Mouse (Mus musculus) neural tube, embryonic 11.5 days (tissue): ENCODE measurements around the gene Calcrl. TPM values are rescaled to one million over a fixed set of nuclear protein-coding genes. Genes with fewer than 3 reads are reported as not detected.

Source experiments
- ATAC-seq: fragments of 200-750 bp; cut with Nextera tagmentation; 2 replicates; pipeline ENCODE4 v1.8.0; 2017; ENCODE audit warnings: moderate number of reproducible peaks, mild to moderate bottlenecking, moderate TSS enrichment, moderate library complexity; ENCODE audit not compliant: insufficient read depth, low FRiP score, low TSS enrichment
- DNase-seq: peaks from one replicate; pipeline ENCODE4 v3.0.0-alpha.2; 2015; ENCODE audit warnings: low spot score
- H3K27ac ChIP-seq: fragments of 300-500 bp; sonication (generic); 2 replicates; pipeline ENCODE4 v1.5.1; 2014; ENCODE audit warnings: low read depth, mild to moderate bottlenecking, low read length
- H3K27me3 ChIP-seq: fragments of 300-500 bp; sonication (generic); 2 replicates; pipeline ENCODE4 v1.6.1; 2014; ENCODE audit warnings: mild to moderate bottlenecking, low read length, mixed read lengths; ENCODE audit not compliant: control insufficient read depth, insufficient read depth
- H3K36me3 ChIP-seq: fragments of 300-500 bp; sonication (generic); 2 replicates; pipeline ENCODE4 v1.6.1; 2014; ENCODE audit warnings: mild to moderate bottlenecking, low read length, moderate library complexity, mixed read lengths; ENCODE audit not compliant: control insufficient read depth, insufficient read depth
- H3K4me1 ChIP-seq: fragments of 300-500 bp; sonication (generic); 2 replicates; pipeline ENCODE4 v1.6.1; 2014; ENCODE audit warnings: low read length, mixed read lengths; ENCODE audit not compliant: control insufficient read depth, insufficient read depth
- H3K4me2 ChIP-seq: fragments of 300-500 bp; sonication (generic); 2 replicates; pipeline ENCODE4 v1.6.1; 2014; ENCODE audit warnings: low read depth, mild to moderate bottlenecking, moderate library complexity
- H3K4me3 ChIP-seq: fragments of 300-500 bp; sonication (generic); 2 replicates; pipeline ENCODE4 v1.5.1; 2014; ENCODE audit warnings: low read depth, low read length
- H3K9ac ChIP-seq: fragments of 300-500 bp; sonication (generic); 2 replicates; pipeline ENCODE4 v1.6.1; 2014; ENCODE audit warnings: mild to moderate bottlenecking, low read length
- H3K9me3 ChIP-seq: fragments of 300-500 bp; sonication (generic); 2 replicates; pipeline ENCODE4 v1.6.1; 2016; ENCODE audit warnings: low read length; ENCODE audit not compliant: control insufficient read depth
- WGBS: fragments of 180-500 bp; shearing (Covaris S2); extraction: QIAGEN DNeasy Blood & Tissue Kit; methylation state at CpG from one replicate; pipeline ENCODE4 v1.1.7; 2014; 5-methylcytosine and 5-hydroxymethylcytosine counted together
- polyA plus RNA-seq: library from polyadenylated mRNA; unstranded; fragments of >200 nt; fragmentation: Nextera tagmentation; extraction: Ambion mirVana; gene quantifications from 2 replicates; pipeline ENCODE4 v1.2.1, GENCODE M21; 2014

Calcrl gene
- polyA plus RNA-seq, 1 experiment from 2014 or later, result 19.4 TPM

- DNase-seq, result no peak
- WGBS, result 96% methylated on average over 6 of the region's 6 CpGs
- Histone ChIP-seq H3K9me3 (no peaks in the 10 kb centered on the region), H3K27me3 (no peaks in the 10 kb centered on the region), H3K36me3 (no peaks in the 10 kb centered on the region), H3K4me3 (no peak overlapping the region), H3K27ac (no peak overlapping the region), H3K4me2 (no peak overlapping the region), H3K9ac (no peak overlapping the region), H3K4me1 (no peaks in the 10 kb centered on the region)
- no peak for ATAC-seq
Observed at GRCm38 (mm10) chr2:84362779-84363719, 62.2 kb downstream of the Calcrl start.

- no peaks in the 10 kb centered on the region for H3K9me3 ChIP-seq
- H3K4me1 ChIP-seq, result no peaks in the 10 kb centered on the region
- no peaks in the 10 kb centered on the region for H3K27me3 ChIP-seq
- H3K36me3 ChIP-seq, result no peaks in the 10 kb centered on the region
- H3K9ac ChIP-seq, result no peak overlapping the region
- H3K4me2 ChIP-seq, result no peak overlapping the region
- no peak for ATAC-seq
- no peak for DNase-seq
- WGBS, result 66% methylated on average over 3 of the region's 3 CpGs
- H3K27ac ChIP-seq, result no peak overlapping the region
- H3K4me3 ChIP-seq, result no peak overlapping the region
Observed at GRCm38 (mm10) chr2:84358690-84359343, 66.4 kb downstream of the Calcrl start.

GRCm38 (mm10) chr2:84355281-84355680 lies 69.9 kb downstream of the Calcrl start:
- H3K27me3 ChIP-seq, result no peaks in the 10 kb centered on the region
- ATAC-seq, result no peak

GRCm38 (mm10) chr2:84347376-84347775 lies 77.8 kb downstream of the Calcrl start:
- Histone ChIP-seq H3K4me2 (no peak overlapping the region), H3K4me3 (no peak overlapping the region), H3K27me3 (no peaks in the 10 kb centered on the region), H3K36me3 (no peaks in the 10 kb centered on the region), H3K9ac (no peak overlapping the region), H3K27ac (no peak overlapping the region), H3K4me1 (no peaks in the 10 kb centered on the region), H3K9me3 (no peaks in the 10 kb centered on the region)
- ATAC-seq (no peak), DNase-seq (no peak)
- WGBS, result 73% methylated on average over 2 of the region's 2 CpGs

More at GRCm38 (mm10) chr2:84355281-84355680, 69.9 kb downstream of the Calcrl start:
- H3K4me1 ChIP-seq, result no peaks in the 10 kb centered on the region
- H3K9me3 ChIP-seq, result no peaks in the 10 kb centered on the region
- no peaks in the 10 kb centered on the region for H3K36me3 ChIP-seq
- H3K9ac ChIP-seq, result no peak overlapping the region
- DNase-seq, result no peak
- no peak overlapping the region for H3K4me3 ChIP-seq
- WGBS, result 84% methylated on average over 4 of the region's 4 CpGs
- H3K27ac ChIP-seq, result no peak overlapping the region
- H3K4me2 ChIP-seq, result no peak overlapping the region

GRCm38 (mm10) chr2:84343756-84344155 lies 81.5 kb downstream of the Calcrl start:
- 71% methylated on average over 2 of the region's 2 CpGs for WGBS
- H3K4me1 ChIP-seq, result no peaks in the 10 kb centered on the region
- H3K9me3 ChIP-seq, result no peaks in the 10 kb centered on the region
- no peaks in the 10 kb centered on the region for H3K27me3 ChIP-seq
- H3K36me3 ChIP-seq, result no peaks in the 10 kb centered on the region
- H3K9ac ChIP-seq, result no peak overlapping the region
- no peak overlapping the region for H3K4me2 ChIP-seq
- no peak overlapping the region for H3K27ac ChIP-seq
- no peak overlapping the region for H3K4me3 ChIP-seq
- no peak for DNase-seq
- ATAC-seq, result no peak

- Histone ChIP-seq H3K4me2 (no peak overlapping the region), H3K27ac (no peak overlapping the region), H3K4me3 (no peak overlapping the region), H3K9me3 (no peaks in the 10 kb centered on the region), H3K4me1 (no peaks in the 10 kb centered on the region), H3K36me3 (no peaks in the 10 kb centered on the region), H3K9ac (no peak overlapping the region), H3K27me3 (no peaks in the 10 kb centered on the region)
- DNase-seq, result no peak
- ATAC-seq, result no peak
- WGBS, result 91% methylated on average over 1 of the region's 1 CpGs
Observed at GRCm38 (mm10) chr2:84337774-84338450, 87.3 kb downstream of the Calcrl start.

- no peaks in the 10 kb centered on the region for H3K27me3 ChIP-seq
- H3K36me3 ChIP-seq, result no peaks in the 10 kb centered on the region
- H3K9me3 ChIP-seq, result no peaks in the 10 kb centered on the region
- H3K4me1 ChIP-seq, result no peaks in the 10 kb centered on the region
- 89% methylated on average over 4 of the region's 4 CpGs for WGBS
- no peak overlapping the region for H3K4me3 ChIP-seq
- ATAC-seq (no peak), DNase-seq (no peak)
- H3K27ac ChIP-seq, result no peak overlapping the region
- H3K4me2 ChIP-seq, result no peak overlapping the region
- no peak overlapping the region for H3K9ac ChIP-seq
Observed at GRCm38 (mm10) chr2:84336331-84336730, 88.9 kb downstream of the Calcrl start.

GRCm38 (mm10) chr2:84316185-84316805 lies 108.9 kb downstream of the Calcrl start:
- DNase-seq (no peak), ATAC-seq (no peak)
- H3K27me3 ChIP-seq, result no peaks in the 10 kb centered on the region
- H3K4me2 ChIP-seq, result no peak overlapping the region
- WGBS, result 82% methylated on average over 4 of the region's 4 CpGs
- H3K9ac ChIP-seq, result no peak overlapping the region
- H3K9me3 ChIP-seq, result no peaks in the 10 kb centered on the region
- no peaks in the 10 kb centered on the region for H3K4me1 ChIP-seq
- no peak overlapping the region for H3K4me3 ChIP-seq
- H3K36me3 ChIP-seq, result no peaks in the 10 kb centered on the region
- no peak overlapping the region for H3K27ac ChIP-seq
